Mouse (Mus musculus) CH12.LX (cell line): Measurements from ENCODE around the gene Rprml. TPM values are rescaled to one million over a fixed set of nuclear protein-coding genes. Genes with fewer than 3 reads are reported as not detected.

ENCODE experiments used
- DNase-seq: peaks from one replicate; pipeline ENCODE4 v3.0.0-alpha.2; 2013; ENCODE audit errors: extremely low read depth
- H3K27ac ChIP-seq: 2 replicates; pipeline ENCODE4 v1.5.1; 2012; ENCODE audit warnings: low read depth, mild to moderate bottlenecking, control low read depth, moderate library complexity; ENCODE audit not compliant: insufficient read depth
- H3K27me3 ChIP-seq: replicated peaks from 2 replicates; pipeline ENCODE3; 2012; ENCODE audit warnings: inconsistent platforms
- H3K36me3 ChIP-seq, 2 experiments: replicated peaks in 1 of 2; 2 replicates each; pipeline versions ENCODE3 to v1.6.1; 2012; ENCODE audit warnings: inconsistent platforms in 1 of 2, low read length in 1 of 2, mild to moderate bottlenecking in 1 of 2, mixed read lengths in 1 of 2, moderate library complexity in 1 of 2; ENCODE audit not compliant: control insufficient read depth in 1 of 2, insufficient read depth in 1 of 2
- H3K4me1 ChIP-seq, 2 experiments: 2 replicates each; pipeline ENCODE4 v1.6.1; 2012; ENCODE audit warnings: inconsistent platforms in 1 of 2, moderate library complexity in 1 of 2; ENCODE audit not compliant: insufficient read depth in 2 of 2, control insufficient read depth in 1 of 2
- H3K4me2 ChIP-seq: 2 replicates; pipeline ENCODE4 v1.6.1; 2012; ENCODE audit warnings: low read depth, mild to moderate bottlenecking, control low read depth; ENCODE audit not compliant: poor library complexity, insufficient read depth, severe bottlenecking
- H3K4me3 ChIP-seq, 3 experiments: fragments of 150-350 bp in 1 of 3; sonication (generic) in 1 of 3; replicated peaks in 1 of 3; 2 replicates each; pipeline versions ENCODE3 to v1.5.1; 2011 to 2012; ENCODE audit warnings: low read depth in 2 of 3, low read length in 2 of 3, mild to moderate bottlenecking in 2 of 3, moderate library complexity in 2 of 3, control low read depth in 1 of 3, improper control_type of control experiment in 1 of 3, inconsistent platforms in 1 of 3, mixed read lengths in 1 of 3; ENCODE audit not compliant: poor library complexity in 1 of 3
- H3K79me2 ChIP-seq: replicated peaks from 2 replicates; pipeline ENCODE4 v1.6.1; 2012; ENCODE audit warnings: mild to moderate bottlenecking, moderate library complexity; ENCODE audit not compliant: control insufficient read depth, poor library complexity, insufficient read depth, severe bottlenecking; ENCODE audit errors: extremely low read depth
- H3K9ac ChIP-seq: 2 replicates; pipeline ENCODE4 v1.6.1; 2012; ENCODE audit warnings: low read depth, mild to moderate bottlenecking, control low read depth, moderate library complexity; ENCODE audit not compliant: insufficient read depth
- H3K9me3 ChIP-seq: replicated peaks from 2 replicates; pipeline ENCODE3; 2012; ENCODE audit warnings: low read length, inconsistent platforms, mixed read lengths
- BHLHE40 ChIP-seq: IDR thresholded peaks from 2 replicates; pipeline ENCODE4 v1.6.1; 2011; ENCODE audit warnings: mild to moderate bottlenecking, low read depth, low read length, improper control_type of control experiment
- CHD1 ChIP-seq: IDR thresholded peaks from 2 replicates; pipeline ENCODE4 v1.6.1; 2012; ENCODE audit warnings: low read depth, low read length, improper control_type of control experiment, inconsistent platforms
- CHD2 ChIP-seq: IDR thresholded peaks from 2 replicates; pipeline ENCODE4 v1.6.1; 2011; ENCODE audit warnings: low read length, improper control_type of control experiment
- CTCF ChIP-seq, 2 experiments: IDR thresholded peaks in 1 of 2; conservative IDR thresholded peaks in 1 of 2; 2 replicates each; pipeline ENCODE4 v1.5.1; 2011 to 2012; ENCODE audit warnings: low read depth in 2 of 2, low read length in 2 of 2, improper control_type of control experiment in 1 of 2, inconsistent platforms in 1 of 2, mild to moderate bottlenecking in 1 of 2, moderate library complexity in 1 of 2
- E2F4 ChIP-seq: IDR thresholded peaks from 2 replicates; pipeline ENCODE4 v1.6.1; 2011; ENCODE audit warnings: low read depth, low read length, improper control_type of control experiment; ENCODE audit not compliant: insufficient replicate concordance
- ELF1 ChIP-seq: IDR thresholded peaks from 2 replicates; pipeline ENCODE4 v1.6.1; 2014; ENCODE audit warnings: low read depth, mild to moderate bottlenecking, inconsistent platforms, low read length, improper control_type of control experiment
- EP300 ChIP-seq: IDR thresholded peaks from 2 replicates; pipeline ENCODE4 v1.6.1; 2011; ENCODE audit warnings: low read length, improper control_type of control experiment
- ETS1 ChIP-seq: conservative IDR thresholded peaks from 2 replicates; pipeline ENCODE4 v1.6.1; 2012; ENCODE audit warnings: low read depth, mild to moderate bottlenecking, inconsistent platforms, low read length, improper control_type of control experiment, moderate library complexity
- GABPA ChIP-seq: IDR thresholded peaks from 2 replicates; pipeline ENCODE4 v1.6.1; 2012; ENCODE audit warnings: low read depth, low read length, improper control_type of control experiment, inconsistent platforms; ENCODE audit not compliant: insufficient replicate concordance
- HCFC1 ChIP-seq: IDR thresholded peaks from 2 replicates; pipeline ENCODE4 v1.6.1; 2012; ENCODE audit warnings: low read depth, mild to moderate bottlenecking, inconsistent platforms, low read length, improper control_type of control experiment
- IRF4 ChIP-seq: IDR thresholded peaks from 2 replicates; pipeline ENCODE4 v1.6.1; 2014; ENCODE audit warnings: low read depth, mild to moderate bottlenecking, inconsistent platforms, low read length, improper control_type of control experiment
- JUN ChIP-seq: IDR thresholded peaks from 2 replicates; pipeline ENCODE4 v1.6.1; 2011; ENCODE audit warnings: low read depth, mild to moderate bottlenecking, low read length, improper control_type of control experiment, moderate library complexity; ENCODE audit not compliant: insufficient read depth
- JUND ChIP-seq: conservative IDR thresholded peaks from 2 replicates; pipeline ENCODE4 v1.6.1; 2011; ENCODE audit warnings: low read depth, low read length, improper control_type of control experiment
- KAT2A ChIP-seq: IDR thresholded peaks from 2 replicates; pipeline ENCODE4 v1.6.1; 2012; ENCODE audit warnings: low read length, improper control_type of control experiment, inconsistent platforms; ENCODE audit not compliant: insufficient replicate concordance
- MAFK ChIP-seq: IDR thresholded peaks from 2 replicates; pipeline ENCODE4 v1.6.1; 2011; ENCODE audit warnings: low read length, improper control_type of control experiment; ENCODE audit not compliant: insufficient replicate concordance
- MAX ChIP-seq: IDR thresholded peaks from 2 replicates; pipeline ENCODE4 v1.6.1; 2011; ENCODE audit warnings: low read length, improper control_type of control experiment
- MAZ ChIP-seq: IDR thresholded peaks from 2 replicates; pipeline ENCODE4 v1.6.1; 2012; ENCODE audit warnings: low read depth, mild to moderate bottlenecking, inconsistent platforms, low read length, improper control_type of control experiment, moderate library complexity
- MEF2A ChIP-seq: IDR thresholded peaks from 2 replicates; pipeline ENCODE4 v1.6.1; 2014; ENCODE audit warnings: low read depth, mild to moderate bottlenecking, inconsistent platforms, low read length, improper control_type of control experiment, borderline replicate concordance
- MXI1 ChIP-seq: IDR thresholded peaks from 2 replicates; pipeline ENCODE4 v1.6.1; 2011; ENCODE audit warnings: mild to moderate bottlenecking, low read depth, low read length, improper control_type of control experiment
- MYC ChIP-seq: IDR thresholded peaks from 2 replicates; pipeline ENCODE4 v1.6.1; 2011; ENCODE audit warnings: low read depth, mild to moderate bottlenecking, improper control_type of control experiment, low read length
- NELFE ChIP-seq: IDR thresholded peaks from 2 replicates; pipeline ENCODE4 v1.6.1; 2011; ENCODE audit warnings: low read depth, low read length, improper control_type of control experiment
- NRF1 ChIP-seq: IDR thresholded peaks from 2 replicates; pipeline ENCODE4 v1.6.1; 2014; ENCODE audit warnings: low read depth, mild to moderate bottlenecking, inconsistent platforms, low read length, improper control_type of control experiment, moderate library complexity
- PAX5 ChIP-seq: IDR thresholded peaks from 2 replicates; pipeline ENCODE4 v1.6.1; 2012; ENCODE audit warnings: low read length, inconsistent platforms, mixed read lengths
- POLR2A ChIP-seq: IDR thresholded peaks from 2 replicates; pipeline ENCODE4 v1.6.1; 2011; ENCODE audit warnings: low read depth, mild to moderate bottlenecking, improper control_type of control experiment, low read length
- POLR2AphosphoS2 ChIP-seq: IDR thresholded peaks from 2 replicates; pipeline ENCODE4 v1.6.1; 2011; ENCODE audit warnings: low read depth, low read length, improper control_type of control experiment
- RAD21 ChIP-seq: IDR thresholded peaks from 2 replicates; pipeline ENCODE4 v1.6.1; 2011; ENCODE audit warnings: low read depth, mild to moderate bottlenecking, low read length, improper control_type of control experiment, moderate library complexity
- RCOR1 ChIP-seq: conservative IDR thresholded peaks from 2 replicates; pipeline ENCODE4 v1.6.1; 2012; ENCODE audit warnings: low read depth, mild to moderate bottlenecking, inconsistent platforms, low read length, improper control_type of control experiment
- SIN3A ChIP-seq: IDR thresholded peaks from 2 replicates; pipeline ENCODE4 v1.6.1; 2012; ENCODE audit warnings: low read length, improper control_type of control experiment, inconsistent platforms
- SMC3 ChIP-seq: IDR thresholded peaks from 2 replicates; pipeline ENCODE4 v1.6.1; 2011; ENCODE audit warnings: low read depth, low read length, improper control_type of control experiment
- TBP ChIP-seq: conservative IDR thresholded peaks from 2 replicates; pipeline ENCODE4 v1.6.1; 2011; ENCODE audit warnings: low read depth, low read length, improper control_type of control experiment
- TCF12 ChIP-seq: IDR thresholded peaks from 2 replicates; pipeline ENCODE4 v1.6.1; 2014; ENCODE audit warnings: low read depth, mild to moderate bottlenecking, inconsistent platforms, low read length, improper control_type of control experiment
- USF1 ChIP-seq: IDR thresholded peaks from 2 replicates; pipeline ENCODE4 v1.6.1; 2014; ENCODE audit warnings: low read depth, mild to moderate bottlenecking, inconsistent platforms, low read length, improper control_type of control experiment
- USF2 ChIP-seq: conservative IDR thresholded peaks from 2 replicates; pipeline ENCODE4 v1.6.1; 2011; ENCODE audit warnings: low read depth, low read length, improper control_type of control experiment
- ZC3H11A ChIP-seq: IDR thresholded peaks from 2 replicates; pipeline ENCODE4 v1.6.1; 2012; ENCODE audit warnings: low read depth, mild to moderate bottlenecking, inconsistent platforms, low read length, improper control_type of control experiment
- ZKSCAN1 ChIP-seq: IDR thresholded peaks from 2 replicates; pipeline ENCODE4 v1.6.1; 2012; ENCODE audit warnings: low read depth, inconsistent platforms, low read length, improper control_type of control experiment, borderline replicate concordance
- ZMIZ1 ChIP-seq: IDR thresholded peaks from 2 replicates; pipeline ENCODE4 v1.6.1; 2012; ENCODE audit warnings: low read depth, mild to moderate bottlenecking, inconsistent platforms, low read length, improper control_type of control experiment
- ZNF384 ChIP-seq: IDR thresholded peaks from 2 replicates; pipeline ENCODE4 v1.6.1; 2012; ENCODE audit warnings: low read depth, low read length, improper control_type of control experiment, inconsistent platforms
- dilution Hi-C: fragments of 300-500 bp; cut with MboI; formaldehyde crosslinking; loops from 2 replicates; pipeline ENCODE4 v1.14.3; 2020; ENCODE audit warnings: low sequenced_read_pairs; ENCODE audit not compliant: extremely low pct_unique_long_range_greater_than_20kb, extremely low pct_ligation_motif_present
- in situ Hi-C: fragments of 300-500 bp; cut with MboI; formaldehyde crosslinking; loops from 3 replicates; pipeline ENCODE4 v1.14.3; 2019; ENCODE audit warnings: low sequenced_read_pairs, low pct_ligation_motif_present, low pct_unique_long_range_greater_than_20kb, mixed read lengths
- polyA plus RNA-seq: library from polyadenylated mRNA; unstranded; fragments of >175 nt; gene quantifications from 2 replicates; pipeline ENCODE4 v1.2.1, GENCODE M21; 2012; ENCODE audit warnings: low read depth; ENCODE audit not compliant: insufficient read length
- total RNA-seq, 2 experiments: library from RNA; depleted of rRNA; stranded (reverse); fragments of 300-350 nt in 1 of 2; fragments of >200 nt in 1 of 2; gene quantifications; 2 replicates each; pipeline ENCODE4 v1.2.3; 2012 to 2014

Gene Rprml
- total and polyA plus RNA-seq, 3 experiments, result not detected

- H3K4me2 ChIP-seq, result 0 out of 2 replicates have a peak overlapping the region, but pooled peaks have one; percentile 41
- H3K36me3 ChIP-seq, result no peaks in the 10 kb centered on the region
- no peaks in the 10 kb centered on the region for H3K79me2 ChIP-seq
- in situ Hi-C loops (no loop called here), dilution Hi-C loops (no loop called here)
- no peak overlapping the region for H3K9ac ChIP-seq
- H3K27me3 ChIP-seq, result peaks cover 92% of the 10 kb centered on the region
- H3K4me1 ChIP-seq, result no peaks in the 10 kb centered on the region
- no peak for TF ChIP-seq NRF1
- TF ChIP-seq ZC3H11A, result peak; percentile 78
- TF ChIP-seq ZNF384, result peak; percentile 88
- peak; percentile 71 for TF ChIP-seq NELFE
- TF ChIP-seq IRF4, result peak; percentile 53; the same call in 1 of the 2 replicates
- no peak for TF ChIP-seq E2F4
- peak; percentile 23; the same call in 1 of the 2 replicates for TF ChIP-seq MXI1
- no peak for TF ChIP-seq ZMIZ1
- TF ChIP-seq USF1, result no peak
- no peak for TF ChIP-seq ETS1
- no peak for TF ChIP-seq RCOR1
- peak; percentile 5; the same call in 1 of the 2 replicates for TF ChIP-seq BHLHE40
- TF ChIP-seq MYC, result peak; percentile 70; the same call in 1 of the 2 replicates
- peak; percentile 96 to 98 for TF ChIP-seq CTCF (conservative IDR thresholded peaks at IDR 0.05 in 1 of 2, IDR thresholded peaks at IDR 0.05 in 1 of 2; ENCODE audit: low read depth in 2 of 2, low read length in 2 of 2)
- peak; percentile 96 for TF ChIP-seq SMC3
- no peak for TF ChIP-seq USF2
- TF ChIP-seq ZKSCAN1, result no peak
- TF ChIP-seq JUN, result no peak
- no peak for TF ChIP-seq POLR2AphosphoS2
- TF ChIP-seq RAD21, result peak; percentile 99
- TF ChIP-seq ELF1, result no peak
- 0 out of 2 replicates have a peak, but pooled peaks have one; percentile 39 for TF ChIP-seq MAZ
- no peak for TF ChIP-seq GABPA
- TF ChIP-seq MAFK, result peak; percentile 13; the same call in 1 of the 2 replicates
- TF ChIP-seq CHD2, result no peak
- TF ChIP-seq CHD1, result no peak
- no peak for TF ChIP-seq TBP
- no peak for TF ChIP-seq POLR2A
- no peak for TF ChIP-seq HCFC1
- TF ChIP-seq JUND, result peak; percentile 69
- no peak for TF ChIP-seq PAX5
- 0 out of 2 replicates have a peak, but pooled peaks have one; percentile 45 for TF ChIP-seq MAX
- no peak for TF ChIP-seq KAT2A
- 0 out of 2 replicates have a peak, but pooled peaks have one; percentile 16 for TF ChIP-seq EP300
- TF ChIP-seq MEF2A, result no peak
- peak; percentile 56; the same call in 1 of the 2 replicates for TF ChIP-seq SIN3A
- TF ChIP-seq TCF12, result no peak
- DNase-seq, result peak; percentile 71
- no peak overlapping the region for H3K27ac ChIP-seq
- H3K9me3 ChIP-seq, result peaks cover 3% of the 10 kb centered on the region
- no peak overlapping the region for H3K4me3 ChIP-seq
These were observed 9.9 kb upstream of the Rprml start for GRCm38 (mm10) chr11:103639407-103639946.
